Mouse (Mus musculus) olfactory bulb, adult 2 months (tissue): ENCODE measurements at regions not wholly inside any gene's neighbourhood (a gene's known extent, or its start where the extent isn't known, plus 50 kb on each side); places are given as distances from the start of the nearest gene placed in this dataset.

Source experiments
- CTCF ChIP-seq: fragments of 200-500 bp; IDR thresholded peaks from 2 replicates; pipeline ENCODE4 v1.5.1; 2012; ENCODE audit warnings: low read depth, mild to moderate bottlenecking, low read length, moderate library complexity; ENCODE audit not compliant: insufficient read depth
- POLR2A ChIP-seq: fragments of 200-500 bp; IDR thresholded peaks from 2 replicates; pipeline ENCODE4 v1.6.1; 2012; ENCODE audit warnings: mild to moderate bottlenecking, low read depth, low read length, moderate library complexity; ENCODE audit not compliant: insufficient read depth

GRCm38 (mm10) chr9:61135263-61135882, 236.8 kb upstream of the Tle3 start:
- TF ChIP-seq CTCF (no peak), POLR2A (no peak)
